Mouse (Mus musculus): Measurements from ENCODE around the gene Ift140. TPM values are rescaled to one million over a fixed set of nuclear protein-coding genes. Genes with fewer than 3 reads are reported as not detected.
"Not testable (repeated sequence)": the region's sequence is repeated elsewhere in the genome, so short reads cannot be mapped to it uniquely, and the experiment has no call there.

The Ift140 gene
- polyA plus RNA-seq, 1 experiment from 2014 or later: 16.9 TPM

GRCm38 (mm10) chr17:25115664-25116432, 100.0 kb downstream of the Ift140 start, which contains the start of gene Telo2:
TSS of gene Telo2 (minus strand) at chr17:25115967.
- H3K4me1 ChIP-seq (replicated peaks; ENCODE audit: control insufficient read depth, insufficient read depth, low read length): peaks cover 5% of the 10 kb centered on the region
- H3K27me3 ChIP-seq (replicated peaks; ENCODE audit: control insufficient read depth, insufficient read depth, low read length): no peaks in the 10 kb centered on the region
- 6% methylated on average over 40 of the region's 40 CpGs for WGBS
- H3K36me3 ChIP-seq (ENCODE audit: control insufficient read depth, insufficient read depth, low read length): peaks cover 26% of the 10 kb centered on the region
- H3K27ac ChIP-seq (ENCODE audit: low read depth): peak within 1 kb of the TSS; percentile 97
- peak; percentile 95 for DNase-seq (ENCODE audit: low spot score)
- peak within 1 kb of the TSS; percentile 78 for H3K4me3 ChIP-seq (ENCODE audit: low read depth, low read length)
- H3K4me2 ChIP-seq (ENCODE audit: low read length): peak within 1 kb of the TSS; percentile 99
- H3K9ac ChIP-seq (ENCODE audit: low read length): peak within 1 kb of the TSS; percentile 73
- peak; percentile 92 for ATAC-seq (replicated peaks; ENCODE audit: low FRiP score, low TSS enrichment, low read depth)
- H3K9me3 ChIP-seq (ENCODE audit: control insufficient read depth, low read length): no peaks in the 10 kb centered on the region

GRCm38 (mm10) chr17:25117263-25117662, 101.4 kb downstream of the Ift140 start:
- ATAC-seq (replicated peaks; ENCODE audit: low FRiP score, low TSS enrichment, low read depth) (no peak), DNase-seq (ENCODE audit: low spot score) (no peak)
- no peaks in the 10 kb centered on the region for H3K9me3 ChIP-seq (ENCODE audit: control insufficient read depth, low read length)
- peaks cover 16% of the 10 kb centered on the region for H3K36me3 ChIP-seq (ENCODE audit: control insufficient read depth, insufficient read depth, low read length)
- 34% methylated on average over 4 of the region's 4 CpGs for WGBS
- H3K4me1 ChIP-seq (replicated peaks; ENCODE audit: control insufficient read depth, insufficient read depth, low read length): peaks cover 5% of the 10 kb centered on the region
- H3K4me3 ChIP-seq (ENCODE audit: low read depth, low read length): no peak overlapping the region
- H3K4me2 ChIP-seq (ENCODE audit: low read length): no peak overlapping the region
- no peak overlapping the region for H3K27ac ChIP-seq (ENCODE audit: low read depth)
- no peaks in the 10 kb centered on the region for H3K27me3 ChIP-seq (replicated peaks; ENCODE audit: control insufficient read depth, insufficient read depth, low read length)
- H3K9ac ChIP-seq (ENCODE audit: low read length): no peak overlapping the region

GRCm38 (mm10) chr17:25120406-25120805, 104.5 kb downstream of the Ift140 start, which contains the start of gene Ptx4:
TSS of gene Ptx4 (plus strand) at chr17:25120760.
- no peak for ATAC-seq (replicated peaks; ENCODE audit: low FRiP score, low TSS enrichment, low read depth)
- H3K4me3 ChIP-seq (ENCODE audit: low read depth, low read length): no peak within 1 kb of the TSS
- no peaks in the 10 kb centered on the region for H3K9me3 ChIP-seq (ENCODE audit: control insufficient read depth, low read length)
- no peaks in the 10 kb centered on the region for H3K36me3 ChIP-seq (ENCODE audit: control insufficient read depth, insufficient read depth, low read length)
- H3K27ac ChIP-seq (ENCODE audit: low read depth): no peak within 1 kb of the TSS
- H3K9ac ChIP-seq (ENCODE audit: low read length): no peak within 1 kb of the TSS
- H3K4me1 ChIP-seq (replicated peaks; ENCODE audit: control insufficient read depth, insufficient read depth, low read length): no peaks in the 10 kb centered on the region
- no peaks in the 10 kb centered on the region for H3K27me3 ChIP-seq (replicated peaks; ENCODE audit: control insufficient read depth, insufficient read depth, low read length)
- WGBS: 42% methylated on average over 3 of the region's 3 CpGs
- no peak for DNase-seq (ENCODE audit: low spot score)
- no peak within 1 kb of the TSS for H3K4me2 ChIP-seq (ENCODE audit: low read length)

DNA sequence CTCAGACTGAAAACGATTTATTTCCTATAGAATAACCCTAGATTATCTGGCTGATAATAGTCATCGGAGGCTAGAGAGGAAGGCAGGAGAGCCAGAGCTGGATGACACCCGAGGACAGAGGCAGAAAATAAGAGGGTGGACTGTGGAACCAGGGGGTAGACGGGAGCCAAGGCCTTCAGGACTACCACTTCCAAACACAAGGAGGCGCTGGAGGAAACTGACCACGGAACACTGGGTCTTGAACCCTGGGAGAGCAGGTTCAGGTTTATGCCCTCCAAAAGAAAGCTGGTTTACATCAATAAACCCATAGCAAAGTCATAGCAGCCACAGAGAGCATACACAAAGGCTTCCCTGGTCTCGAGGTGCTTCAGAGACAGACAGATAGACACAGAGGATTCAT, 108.1 kb downstream of the Ift140 start:
- H3K9me3 ChIP-seq (ENCODE audit: control insufficient read depth, low read length): no peaks in the 10 kb centered on the region
- no peaks in the 10 kb centered on the region for H3K36me3 ChIP-seq (ENCODE audit: control insufficient read depth, insufficient read depth, low read length)
- no peak overlapping the region for H3K4me2 ChIP-seq (ENCODE audit: low read length)
- ATAC-seq (replicated peaks; ENCODE audit: low FRiP score, low TSS enrichment, low read depth): no peak
- no peak overlapping the region for H3K9ac ChIP-seq (ENCODE audit: low read length)
- H3K4me1 ChIP-seq (replicated peaks; ENCODE audit: control insufficient read depth, insufficient read depth, low read length): no peaks in the 10 kb centered on the region
- no peak overlapping the region for H3K4me3 ChIP-seq (ENCODE audit: low read depth, low read length)
- peak; percentile 65 for DNase-seq (ENCODE audit: low spot score)
- H3K27me3 ChIP-seq (replicated peaks; ENCODE audit: control insufficient read depth, insufficient read depth, low read length): no peaks in the 10 kb centered on the region
- no peak overlapping the region for H3K27ac ChIP-seq (ENCODE audit: low read depth)
- 25% methylated on average over 7 of the region's 7 CpGs for WGBS

GRCm38 (mm10) chr17:25125442-25126060, 109.7 kb downstream of the Ift140 start:
- H3K9me3 ChIP-seq (ENCODE audit: control insufficient read depth, low read length); H3K9ac ChIP-seq (ENCODE audit: low read length); H3K4me2 ChIP-seq (ENCODE audit: low read length); ATAC-seq (replicated peaks; ENCODE audit: low FRiP score, low TSS enrichment, low read depth); H3K4me3 ChIP-seq (ENCODE audit: low read depth, low read length); DNase-seq (ENCODE audit: low spot score); H3K27ac ChIP-seq (ENCODE audit: low read depth); H3K4me1 ChIP-seq (replicated peaks; ENCODE audit: control insufficient read depth, insufficient read depth, low read length); H3K36me3 ChIP-seq (ENCODE audit: control insufficient read depth, insufficient read depth, low read length); H3K27me3 ChIP-seq (replicated peaks; ENCODE audit: control insufficient read depth, insufficient read depth, low read length): not testable (repeated sequence)
- 80% methylated on average over 3 of the region's 3 CpGs for WGBS

DNA sequence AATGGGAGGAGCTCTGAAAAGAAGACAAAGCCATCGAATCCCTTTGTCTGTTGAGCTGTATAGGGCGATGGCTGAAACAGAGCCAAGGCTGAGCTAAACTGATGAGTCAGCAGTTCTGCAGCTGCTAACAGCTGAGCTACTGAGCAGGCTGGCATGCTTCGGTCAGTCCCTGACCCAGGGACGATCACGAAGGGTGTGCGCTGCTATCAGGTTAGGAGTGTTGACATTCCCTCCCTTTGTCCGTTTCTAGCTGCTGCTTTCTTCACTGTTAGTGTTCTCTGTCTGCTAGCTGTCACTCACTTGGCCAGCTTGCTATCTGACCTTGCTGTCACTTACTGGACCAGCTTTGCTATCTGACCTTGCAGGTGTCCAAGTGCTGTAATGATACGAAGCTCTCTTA, 111.2 kb downstream of the Ift140 start:
- ATAC-seq (replicated peaks; ENCODE audit: low FRiP score, low TSS enrichment, low read depth): 0 out of 2 replicates have a peak, but pooled peaks have one; percentile 43
- Histone ChIP-seq H3K4me1 (replicated peaks; ENCODE audit: control insufficient read depth, insufficient read depth, low read length) (no peaks in the 10 kb centered on the region), H3K36me3 (ENCODE audit: control insufficient read depth, insufficient read depth, low read length) (no peaks in the 10 kb centered on the region), H3K9me3 (ENCODE audit: control insufficient read depth, low read length) (no peaks in the 10 kb centered on the region), H3K4me3 (ENCODE audit: low read depth, low read length) (no peak overlapping the region), H3K4me2 (ENCODE audit: low read length) (no peak overlapping the region), H3K9ac (ENCODE audit: low read length) (no peak overlapping the region), H3K27me3 (replicated peaks; ENCODE audit: control insufficient read depth, insufficient read depth, low read length) (no peaks in the 10 kb centered on the region), H3K27ac (ENCODE audit: low read depth) (no peak overlapping the region)
- 54% methylated on average over 8 of the region's 8 CpGs for WGBS
- no peak for DNase-seq (ENCODE audit: low spot score)

- Histone ChIP-seq H3K4me3 (ENCODE audit: low read depth, low read length) (no peak overlapping the region), H3K4me1 (replicated peaks; ENCODE audit: control insufficient read depth, insufficient read depth, low read length) (no peaks in the 10 kb centered on the region), H3K36me3 (ENCODE audit: control insufficient read depth, insufficient read depth, low read length) (no peaks in the 10 kb centered on the region), H3K27ac (ENCODE audit: low read depth) (no peak overlapping the region), H3K9me3 (ENCODE audit: control insufficient read depth, low read length) (no peaks in the 10 kb centered on the region), H3K4me2 (ENCODE audit: low read length) (no peak overlapping the region), H3K27me3 (replicated peaks; ENCODE audit: control insufficient read depth, insufficient read depth, low read length) (no peaks in the 10 kb centered on the region), H3K9ac (ENCODE audit: low read length) (no peak overlapping the region)
- no peak for ATAC-seq (replicated peaks; ENCODE audit: low FRiP score, low TSS enrichment, low read depth)
- 59% methylated on average over 9 of the region's 9 CpGs for WGBS
- DNase-seq (ENCODE audit: low spot score): no peak
Observed at GRCm38 (mm10) chr17:25127681-25128080, 111.8 kb downstream of the Ift140 start.

GRCm38 (mm10) chr17:25130060-25130459, 114.2 kb downstream of the Ift140 start:
- Histone ChIP-seq H3K4me1 (replicated peaks; ENCODE audit: control insufficient read depth, insufficient read depth, low read length) (peaks cover 9% of the 10 kb centered on the region), H3K27ac (ENCODE audit: low read depth) (no peak overlapping the region), H3K9me3 (ENCODE audit: control insufficient read depth, low read length) (no peaks in the 10 kb centered on the region), H3K36me3 (ENCODE audit: control insufficient read depth, insufficient read depth, low read length) (no peaks in the 10 kb centered on the region), H3K4me2 (ENCODE audit: low read length) (no peak overlapping the region), H3K9ac (ENCODE audit: low read length) (no peak overlapping the region), H3K27me3 (replicated peaks; ENCODE audit: control insufficient read depth, insufficient read depth, low read length) (no peaks in the 10 kb centered on the region), H3K4me3 (ENCODE audit: low read depth, low read length) (no peak overlapping the region)
- ATAC-seq (replicated peaks; ENCODE audit: low FRiP score, low TSS enrichment, low read depth): no peak
- WGBS: 86% methylated on average over 1 of the region's 1 CpGs
- no peak for DNase-seq (ENCODE audit: low spot score)

All from intestine, embryonic 14.5 days (tissue).